Mouse (Mus musculus) mouse embryonic stem cell (cell line): Measurements from ENCODE around the gene Il1f9.
"Not testable (repeated sequence)": the region's sequence is repeated elsewhere in the genome, so short reads cannot be mapped to it uniquely, and the experiment has no call there.

Experiments used
- in situ Hi-C, 2 experiments: fragments of 300-500 bp; cut with MboI; formaldehyde crosslinking; loops; 1 replicate in 1 of 2; 3 replicates in 1 of 2; pipeline ENCODE4 v1.14.3; 2019 to 2020; ENCODE audit warnings: low sequenced_read_pairs in 2 of 2, low pct_unique_long_range_greater_than_20kb in 1 of 2, mixed read lengths in 1 of 2; ENCODE audit not compliant: unreplicated experiment in 1 of 2

The Il1f9 gene

GRCm38 (mm10) chr2:24186176-24186575 is at the start of gene Il1f9:
Il1f9 (plus strand) TSS chr2:24186476.
- in situ Hi-C loops, result no loop called here

GRCm38 (mm10) chr2:24152861-24153260 is 33.4 kb upstream of the Il1f9 start, which contains the start of gene Il1f8:
Il1f8 (plus strand) TSS chr2:24153161.
- in situ Hi-C loops, result no loop called here

GRCm38 (mm10) chr2:24181683-24182331 is 4.5 kb upstream of the Il1f9 start:
- in situ Hi-C loops, result not testable (repeated sequence)

GRCm38 (mm10) chr2:24182423-24183147 is 3.7 kb upstream of the Il1f9 start:
- in situ Hi-C loops, result not testable (repeated sequence)

- in situ Hi-C loops, result not testable (repeated sequence)
Observed at GRCm38 (mm10) chr2:24184092-24184491, 2.2 kb upstream of the Il1f9 start.

GRCm38 (mm10) chr2:24187585-24187984 is 1.3 kb downstream of the Il1f9 start:
- in situ Hi-C loops, result no loop called here

- in situ Hi-C loops, result no loop called here
Observed at GRCm38 (mm10) chr2:24188189-24188588, 1.9 kb downstream of the Il1f9 start.

GRCm38 (mm10) chr2:24215118-24215517 is 28.8 kb downstream of the Il1f9 start, which contains the start of gene Il1f6:
Il1f6 (plus strand) TSS chr2:24215418.
- in situ Hi-C loops, result no loop called here

- in situ Hi-C loops, result no loop called here
Observed at GRCm38 (mm10) chr2:24227191-24227590, 40.9 kb downstream of the Il1f9 start.
